Mouse (Mus musculus) midbrain, embryonic 14.5 days (tissue): ENCODE results near the gene Odf3b. TPM values are rescaled to one million over a fixed set of nuclear protein-coding genes. Genes with fewer than 3 reads are reported as not detected.

ENCODE experiments used
- ATAC-seq: fragments of 200-750 bp; cut with Nextera tagmentation; 2 replicates; pipeline ENCODE4 v1.8.0; 2017; ENCODE audit warnings: moderate number of reproducible peaks, moderate library complexity; ENCODE audit not compliant: low FRiP score, low TSS enrichment
- DNase-seq: peaks from one replicate; pipeline ENCODE4 v3.0.0-alpha.2; 2015
- H3K27ac ChIP-seq: fragments of 300-500 bp; sonication (generic); replicated peaks from 2 replicates; pipeline ENCODE4 v1.5.1; 2014; ENCODE audit warnings: mild to moderate bottlenecking, low read depth, low read length, moderate library complexity
- H3K27me3 ChIP-seq: fragments of 300-500 bp; sonication (generic); 2 replicates; pipeline ENCODE4 v1.6.1; 2014; ENCODE audit warnings: low read length, control low read depth, mixed read lengths; ENCODE audit not compliant: control insufficient read depth, insufficient read depth
- H3K36me3 ChIP-seq: fragments of 300-500 bp; sonication (generic); 2 replicates; pipeline ENCODE4 v1.6.1; 2014; ENCODE audit warnings: low read length, control low read depth; ENCODE audit not compliant: control insufficient read depth, insufficient read depth
- H3K4me1 ChIP-seq: fragments of 300-500 bp; sonication (generic); 2 replicates; pipeline ENCODE4 v1.6.1; 2014; ENCODE audit warnings: mild to moderate bottlenecking, antibody characterized with exemption, low read length, control low read depth; ENCODE audit not compliant: control insufficient read depth, insufficient read depth
- H3K4me2 ChIP-seq: fragments of 300-500 bp; sonication (generic); 2 replicates; pipeline ENCODE4 v1.6.1; 2014; ENCODE audit warnings: mild to moderate bottlenecking, low read length, moderate library complexity
- H3K4me3 ChIP-seq: fragments of 300-500 bp; sonication (generic); replicated peaks from 2 replicates; pipeline ENCODE4 v1.5.1; 2014; ENCODE audit warnings: low read depth, low read length
- H3K9ac ChIP-seq: fragments of 300-500 bp; sonication (generic); replicated peaks from 2 replicates; pipeline ENCODE4 v1.6.1; 2014; ENCODE audit warnings: mild to moderate bottlenecking, low read length, moderate library complexity
- H3K9me3 ChIP-seq: fragments of 300-500 bp; sonication (generic); 2 replicates; pipeline ENCODE4 v1.6.1; 2016; ENCODE audit warnings: low read length, control low read depth, mixed read lengths; ENCODE audit not compliant: control insufficient read depth
- WGBS: fragments of 180-500 bp; shearing (Covaris S2); extraction: QIAGEN DNeasy Blood & Tissue Kit; methylation state at CpG from one replicate; pipeline ENCODE4 v1.1.7; 2014; 5-methylcytosine and 5-hydroxymethylcytosine counted together
- polyA plus RNA-seq: library from polyadenylated mRNA; unstranded; fragments of >200 nt; fragmentation: Nextera tagmentation; extraction: Ambion mirVana; gene quantifications from 2 replicates; pipeline ENCODE4 v1.2.1, GENCODE M21; 2014

Odf3b gene
- 0.74 and 0.82 TPM in 2 replicates for polyA plus RNA-seq

DNA sequence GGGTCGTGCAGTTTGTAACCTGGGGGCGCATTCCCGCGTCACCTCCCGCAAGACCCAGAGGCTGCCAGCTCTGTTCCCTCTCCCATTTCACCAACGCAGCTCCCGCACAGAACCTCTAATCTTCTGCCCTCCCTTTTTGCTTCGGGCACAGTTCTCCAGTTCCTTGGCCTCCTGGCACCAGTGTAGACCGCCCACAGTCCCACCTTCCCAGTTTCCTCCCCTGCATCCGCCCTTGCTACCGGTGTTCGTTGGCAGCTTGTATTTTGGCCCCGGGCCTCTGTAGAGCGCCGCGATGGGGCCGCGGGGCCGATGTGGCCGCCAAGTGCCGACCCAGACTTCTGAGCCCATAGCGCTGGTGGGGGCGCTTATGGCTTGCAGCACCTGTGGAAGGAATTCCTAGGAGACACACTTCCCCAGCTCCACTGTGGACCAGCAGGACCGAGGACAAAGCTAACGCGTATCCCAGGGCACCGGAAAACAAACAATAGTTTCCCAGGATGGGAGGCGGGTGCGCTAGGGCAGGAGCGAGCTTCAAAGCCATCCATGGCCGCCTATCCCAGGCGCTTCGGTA is at the start of gene Odf3b:
Odf3b (minus strand) TSS at position 452 of the 571 bp plus-strand sequence.
- ATAC-seq (no peak), DNase-seq (peak; percentile 43)
- Histone ChIP-seq H3K9ac (peak within 1 kb of the TSS; percentile 48), H3K9me3 (no peaks in the 10 kb centered on the region), H3K27ac (no peak within 1 kb of the TSS), H3K27me3 (peaks cover 42% of the 10 kb centered on the region), H3K36me3 (no peaks in the 10 kb centered on the region), H3K4me2 (peak within 1 kb of the TSS; percentile 59), H3K4me1 (peaks cover 13% of the 10 kb centered on the region), H3K4me3 (peak within 1 kb of the TSS; percentile 34)
- under 1% methylated on average over 33 of the region's 33 CpGs for WGBS

DNA sequence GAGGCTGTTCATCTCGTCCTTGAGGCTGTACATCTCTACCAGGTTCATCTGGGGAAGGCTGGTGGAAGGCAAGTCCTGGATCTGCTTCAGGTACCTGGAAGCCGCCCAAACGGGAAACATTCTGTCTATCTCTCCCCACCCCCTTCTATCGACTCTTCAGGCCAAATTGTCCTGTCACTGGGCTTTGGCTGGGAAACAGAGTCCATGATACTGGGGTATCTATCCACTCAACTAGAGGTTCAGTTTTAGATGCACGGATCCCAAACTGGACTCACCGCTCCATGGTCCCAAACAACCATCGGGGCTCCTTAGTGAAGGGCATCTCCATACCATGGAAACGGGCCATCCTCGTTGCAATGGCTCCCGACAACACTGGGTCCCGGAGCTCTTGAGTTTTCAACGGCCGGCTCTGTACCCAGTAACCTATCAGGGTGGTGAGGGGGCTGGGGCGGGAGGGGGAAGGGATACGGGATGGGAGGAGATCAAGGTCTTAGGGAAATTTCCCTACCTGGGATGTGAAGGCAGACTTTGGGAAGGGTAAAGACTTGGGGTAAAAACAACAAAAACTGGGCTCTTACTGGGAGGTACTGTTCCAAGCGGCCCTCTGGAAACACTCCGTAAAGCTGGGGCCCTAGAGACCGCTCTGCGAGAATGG is 49.2 kb upstream of the Odf3b start:
- DNase-seq (no peak), ATAC-seq (no peak)
- peaks cover 30% of the 10 kb centered on the region for H3K36me3 ChIP-seq
- WGBS, result 84% methylated on average over 19 of the region's 19 CpGs
- H3K27ac ChIP-seq, result no peak overlapping the region
- no peaks in the 10 kb centered on the region for H3K27me3 ChIP-seq
- no peaks in the 10 kb centered on the region for H3K9me3 ChIP-seq
- peak overlapping the region; percentile 84 for H3K4me3 ChIP-seq
- peak overlapping the region; percentile 97 for H3K4me2 ChIP-seq
- peaks cover 7% of the 10 kb centered on the region; the same call in 1 of the 2 replicates for H3K4me1 ChIP-seq
- H3K9ac ChIP-seq, result peak overlapping the region; percentile 79

DNA sequence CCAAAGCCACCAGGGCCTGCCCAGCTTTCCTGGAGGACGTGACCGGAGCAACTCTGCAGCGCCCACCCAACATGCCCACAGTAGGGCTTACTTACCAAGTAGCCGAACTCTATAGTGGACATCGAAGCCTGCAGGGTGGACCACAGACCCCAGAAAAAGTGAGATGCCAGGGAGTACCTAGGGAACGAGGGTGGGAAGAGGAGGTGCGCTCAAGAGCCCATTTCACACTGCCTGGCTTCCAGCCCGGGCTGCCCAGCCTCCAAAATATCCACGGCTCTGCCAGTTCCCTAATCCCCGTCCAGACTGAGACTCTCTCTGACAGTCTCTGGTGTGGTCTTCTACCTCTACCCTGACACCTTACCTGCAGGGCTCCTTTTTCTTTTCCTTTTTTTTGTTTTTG is 47.6 kb upstream of the Odf3b start:
- no peak overlapping the region for H3K4me3 ChIP-seq
- H3K9ac ChIP-seq, result no peak overlapping the region
- H3K36me3 ChIP-seq, result peaks cover 34% of the 10 kb centered on the region
- H3K4me2 ChIP-seq, result no peak overlapping the region
- H3K27me3 ChIP-seq, result no peaks in the 10 kb centered on the region
- H3K4me1 ChIP-seq, result peaks cover 7% of the 10 kb centered on the region; the same call in 1 of the 2 replicates
- no peak for ATAC-seq
- H3K9me3 ChIP-seq, result no peaks in the 10 kb centered on the region
- H3K27ac ChIP-seq, result no peak overlapping the region
- no peak for DNase-seq
- 91% methylated on average over 10 of the region's 10 CpGs for WGBS

DNA sequence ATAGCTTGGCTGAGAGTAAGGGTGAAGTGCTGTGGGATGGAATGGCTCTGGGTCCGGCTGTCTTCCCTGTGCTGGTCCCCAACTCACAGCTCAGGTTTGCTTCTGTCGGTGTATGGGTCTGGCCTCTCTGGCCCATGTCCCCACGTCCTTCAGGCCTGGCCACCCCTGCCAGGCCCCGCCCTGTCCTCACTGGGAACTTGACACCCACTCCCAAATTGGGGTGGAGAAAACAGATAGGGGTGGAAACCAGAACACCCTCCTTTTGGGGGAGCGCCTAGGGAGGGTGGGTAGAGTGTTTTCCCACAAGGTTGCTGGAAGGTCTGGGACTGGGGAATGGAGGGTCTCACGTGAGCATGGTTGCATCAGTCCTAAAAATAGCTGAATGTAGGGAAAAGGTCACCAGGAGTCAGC is 46.6 kb upstream of the Odf3b start, which contains the start of gene Cpt1b:
Cpt1b (minus strand) TSS at position 153 of the 411 bp plus-strand sequence.
- Histone ChIP-seq H3K4me3 (no peak within 1 kb of the TSS), H3K9me3 (no peaks in the 10 kb centered on the region), H3K36me3 (peaks cover 34% of the 10 kb centered on the region), H3K9ac (no peak within 1 kb of the TSS), H3K27ac (no peak within 1 kb of the TSS), H3K27me3 (no peaks in the 10 kb centered on the region), H3K4me1 (peaks cover 7% of the 10 kb centered on the region; the same call in 1 of the 2 replicates), H3K4me2 (no peak within 1 kb of the TSS)
- DNase-seq (no peak), ATAC-seq (no peak)
- 37% methylated on average over 6 of the region's 6 CpGs for WGBS

DNA sequence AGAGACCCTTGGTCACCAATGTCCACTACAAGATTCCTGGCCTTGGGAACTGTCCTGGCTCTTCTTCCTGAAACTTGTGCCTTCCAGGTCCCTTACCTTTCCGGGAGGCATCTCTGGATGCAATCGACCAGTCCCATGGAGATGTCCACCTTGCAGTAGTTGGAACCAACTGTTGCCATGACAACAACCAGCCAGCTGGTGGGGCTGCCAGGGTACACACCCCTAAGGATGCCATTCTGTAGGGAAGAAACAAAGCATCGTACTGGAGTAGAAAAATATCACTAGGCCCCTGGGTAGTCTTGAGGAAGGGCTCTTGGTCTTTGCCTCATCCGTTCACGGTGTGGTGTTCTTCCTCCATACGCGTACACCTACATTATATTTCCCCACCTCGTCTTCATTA is 45.5 kb upstream of the Odf3b start:
- ATAC-seq, result no peak
- peaks cover 7% of the 10 kb centered on the region; the same call in 1 of the 2 replicates for H3K4me1 ChIP-seq
- DNase-seq, result peak; percentile 2
- no peak overlapping the region for H3K9ac ChIP-seq
- H3K4me2 ChIP-seq, result no peak overlapping the region
- no peak overlapping the region for H3K27ac ChIP-seq
- H3K36me3 ChIP-seq, result peaks cover 45% of the 10 kb centered on the region
- WGBS, result 88% methylated on average over 8 of the region's 8 CpGs
- no peak overlapping the region for H3K4me3 ChIP-seq
- no peaks in the 10 kb centered on the region for H3K27me3 ChIP-seq
- H3K9me3 ChIP-seq, result no peaks in the 10 kb centered on the region

DNA sequence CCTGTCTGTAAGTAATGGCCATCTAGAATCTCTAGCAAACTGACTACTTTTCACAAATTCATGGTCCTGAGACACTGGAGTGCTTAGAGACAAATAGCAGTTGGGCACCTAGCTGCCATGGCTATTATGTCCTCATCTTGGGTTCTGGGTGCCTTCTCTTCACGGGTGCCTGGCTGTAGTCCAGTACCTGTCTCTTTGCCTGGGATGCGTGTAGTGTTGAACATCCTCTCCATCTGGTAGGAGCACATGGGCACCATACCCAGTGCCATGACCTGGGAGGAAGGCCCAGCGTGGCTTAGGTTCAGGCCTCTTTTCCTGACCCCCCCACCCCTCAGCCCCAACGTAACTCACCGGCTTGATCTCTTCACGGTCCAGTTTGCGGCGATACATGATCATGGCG is 42.9 kb upstream of the Odf3b start:
- ATAC-seq (no peak), DNase-seq (no peak)
- Histone ChIP-seq H3K27me3 (no peaks in the 10 kb centered on the region), H3K9me3 (no peaks in the 10 kb centered on the region), H3K9ac (no peak overlapping the region), H3K4me3 (no peak overlapping the region), H3K27ac (no peak overlapping the region), H3K4me1 (no peaks in the 10 kb centered on the region), H3K36me3 (peaks cover 59% of the 10 kb centered on the region), H3K4me2 (no peak overlapping the region)
- 94% methylated on average over 9 of the region's 9 CpGs for WGBS

DNA sequence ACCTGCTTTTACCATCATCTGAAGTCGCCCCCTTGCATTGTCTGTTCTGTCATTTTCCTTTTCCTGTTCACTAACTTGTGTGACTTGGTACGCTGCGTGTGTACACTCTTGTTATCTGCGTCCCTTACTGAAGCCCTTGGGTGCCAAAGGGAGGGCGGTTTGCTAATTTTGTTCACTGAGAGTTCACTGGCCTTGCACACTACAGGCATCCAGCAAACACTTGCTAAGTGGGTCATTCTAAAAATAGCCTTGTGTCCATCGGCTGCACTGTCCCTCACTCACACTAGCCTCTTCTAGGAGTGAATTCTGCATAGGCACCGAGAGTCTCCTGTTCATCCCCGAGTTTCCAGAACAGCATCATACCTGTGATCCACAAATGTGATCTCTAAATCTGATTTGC is 36.2 kb upstream of the Odf3b start:
- DNase-seq, result no peak
- H3K4me3 ChIP-seq, result no peak overlapping the region
- H3K27me3 ChIP-seq, result no peaks in the 10 kb centered on the region
- H3K27ac ChIP-seq, result no peak overlapping the region
- ATAC-seq, result no peak
- H3K4me2 ChIP-seq, result no peak overlapping the region
- H3K4me1 ChIP-seq, result no peaks in the 10 kb centered on the region
- 89% methylated on average over 8 of the region's 8 CpGs for WGBS
- peaks cover 37% of the 10 kb centered on the region for H3K36me3 ChIP-seq
- no peak overlapping the region for H3K9ac ChIP-seq
- no peaks in the 10 kb centered on the region for H3K9me3 ChIP-seq

DNA sequence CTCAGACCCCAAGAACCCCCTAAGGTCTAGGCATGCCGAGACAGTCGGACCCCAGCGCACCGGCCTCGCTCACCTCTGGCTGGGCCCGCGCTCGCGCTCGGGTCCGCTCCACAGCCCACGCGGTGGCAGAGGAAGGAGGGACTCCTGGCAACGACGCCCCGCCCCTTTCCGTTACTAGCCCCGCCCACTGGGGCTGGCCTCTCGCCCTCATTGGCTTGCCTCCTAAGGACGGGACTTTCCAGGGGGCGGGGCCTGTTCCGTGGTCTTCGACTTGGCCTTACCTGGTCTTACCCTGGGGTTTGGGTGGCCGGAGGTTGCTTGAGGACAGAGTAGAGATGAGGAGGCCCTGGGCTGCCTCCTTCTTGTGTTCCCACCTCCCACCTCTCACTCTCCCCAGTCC is 31.0 kb upstream of the Odf3b start, which contains the start of gene Syce3:
Syce3 (minus strand) TSS at position 386 of the 400 bp plus-strand sequence.
- H3K4me1 ChIP-seq, result no peaks in the 10 kb centered on the region
- H3K27me3 ChIP-seq, result no peaks in the 10 kb centered on the region
- no peak within 1 kb of the TSS for H3K9ac ChIP-seq
- no peak for ATAC-seq
- H3K36me3 ChIP-seq, result no peaks in the 10 kb centered on the region
- 88% methylated on average over 24 of the region's 24 CpGs for WGBS
- H3K27ac ChIP-seq, result no peak within 1 kb of the TSS
- no peak within 1 kb of the TSS for H3K4me2 ChIP-seq
- H3K4me3 ChIP-seq, result no peak within 1 kb of the TSS
- H3K9me3 ChIP-seq, result peaks cover 11% of the 10 kb centered on the region
- DNase-seq, result no peak

DNA sequence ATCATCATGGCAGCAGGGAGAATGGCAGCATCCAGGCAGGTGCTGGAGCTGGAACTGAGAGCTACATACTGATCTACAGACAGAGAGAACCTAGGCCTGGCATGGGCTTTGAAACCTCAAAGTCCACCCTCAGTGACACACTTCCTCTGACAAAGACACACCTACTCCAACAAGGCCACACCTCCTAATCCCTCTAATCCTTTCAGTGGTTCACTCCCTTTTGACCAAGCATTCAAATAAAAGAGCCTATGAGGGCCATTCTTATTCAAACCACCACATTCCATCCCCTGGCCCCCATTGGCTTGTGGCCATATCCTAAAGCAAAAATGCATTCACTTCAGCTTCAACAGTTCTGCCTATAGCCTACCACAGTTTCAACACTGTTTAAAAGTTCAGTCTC is 27.6 kb upstream of the Odf3b start:
- no peaks in the 10 kb centered on the region for H3K27me3 ChIP-seq
- H3K27ac ChIP-seq, result no peak overlapping the region
- H3K4me3 ChIP-seq, result no peak overlapping the region
- H3K9ac ChIP-seq, result no peak overlapping the region
- no peak for ATAC-seq
- no peak overlapping the region for H3K4me2 ChIP-seq
- H3K9me3 ChIP-seq, result peaks cover 11% of the 10 kb centered on the region
- H3K4me1 ChIP-seq, result no peaks in the 10 kb centered on the region
- no peaks in the 10 kb centered on the region for H3K36me3 ChIP-seq
- DNase-seq, result no peak
